Mouse (Mus musculus) MEL (cell line): ENCODE data around the gene Gm21746.
"Not testable (repeated sequence)": the region's sequence is repeated elsewhere in the genome, so short reads cannot be mapped to it uniquely, and the experiment has no call there.

ENCODE experiments used
- CHD2 ChIP-seq: IDR thresholded peaks from 2 replicates; pipeline ENCODE4 v1.6.1; 2011; ENCODE audit warnings: low read length, improper control_type of control experiment
- CTCF ChIP-seq, 3 experiments: IDR thresholded peaks in 2 of 3; conservative IDR thresholded peaks in 1 of 3; 2 replicates each; pipeline ENCODE4 v1.5.1; 2011 to 2012; ENCODE audit warnings: low read length in 3 of 3, low read depth in 2 of 3, mild to moderate bottlenecking in 2 of 3, improper control_type of control experiment in 1 of 3, inconsistent platforms in 1 of 3, mixed read lengths in 1 of 3, moderate library complexity in 1 of 3; ENCODE audit not compliant: control insufficient read depth in 1 of 3, insufficient read depth in 1 of 3, poor library complexity in 1 of 3, severe bottlenecking in 1 of 3
- EP300 ChIP-seq, 2 experiments: IDR thresholded peaks; 2 replicates each; pipeline ENCODE4 v1.6.1; 2011; ENCODE audit warnings: improper control_type of control experiment in 2 of 2, low read length in 2 of 2, low read depth in 1 of 2, mild to moderate bottlenecking in 1 of 2
- MAX ChIP-seq: IDR thresholded peaks from 2 replicates; pipeline ENCODE4 v1.6.1; 2011; ENCODE audit warnings: low read length, improper control_type of control experiment
- NELFE ChIP-seq: IDR thresholded peaks from 2 replicates; pipeline ENCODE4 v1.6.1; 2011; ENCODE audit warnings: low read depth, low read length, improper control_type of control experiment
- NRF1 ChIP-seq: IDR thresholded peaks from 2 replicates; pipeline ENCODE4 v1.6.1; 2014; ENCODE audit warnings: low read depth, mild to moderate bottlenecking, inconsistent platforms, low read length, improper control_type of control experiment, moderate library complexity; ENCODE audit not compliant: poor library complexity, insufficient read depth, severe bottlenecking
- POLR2A ChIP-seq, 2 experiments: IDR thresholded peaks; 2 replicates each; pipeline ENCODE4 v1.6.1; 2011 to 2012; ENCODE audit warnings: low read length in 2 of 2, mild to moderate bottlenecking in 2 of 2, control low read depth in 1 of 2, improper control_type of control experiment in 1 of 2, low read depth in 1 of 2, moderate library complexity in 1 of 2; ENCODE audit not compliant: control insufficient read depth in 1 of 2, insufficient read depth in 1 of 2, poor library complexity in 1 of 2
- USF2 ChIP-seq, 2 experiments: IDR thresholded peaks; 2 replicates each; pipeline ENCODE4 v1.6.1; 2011 to 2012; ENCODE audit warnings: improper control_type of control experiment in 2 of 2, low read length in 2 of 2, borderline replicate concordance in 1 of 2, inconsistent platforms in 1 of 2, low read depth in 1 of 2, mild to moderate bottlenecking in 1 of 2; ENCODE audit not compliant: insufficient read depth in 1 of 2
- ZMIZ1 ChIP-seq: IDR thresholded peaks from 2 replicates; pipeline ENCODE4 v1.6.1; 2012; ENCODE audit warnings: low read depth, mild to moderate bottlenecking, inconsistent platforms, low read length, improper control_type of control experiment, moderate library complexity
- ZNF384 ChIP-seq: IDR thresholded peaks from 2 replicates; pipeline ENCODE4 v1.6.1; 2012; ENCODE audit warnings: low read depth, mild to moderate bottlenecking, inconsistent platforms, low read length, improper control_type of control experiment

GRCm38 (mm10) chrY:6237895-6238294 lies at the start of gene Gm21746:
- not testable (repeated sequence) for TF ChIP-seq CHD2; CTCF (IDR thresholded peaks at IDR 0.05 in 2 of 3, conservative IDR thresholded peaks at IDR 0.05 in 1 of 3; ENCODE audit: control insufficient read depth in 1 of 3, insufficient read depth in 1 of 3, low read depth in 2 of 3, low read length in 3 of 3, poor library complexity in 1 of 3, severe bottlenecking in 1 of 3); NELFE; NRF1; POLR2A (IDR thresholded peaks at IDR 0.05; ENCODE audit: control insufficient read depth in 1 of 2, insufficient read depth in 1 of 2, low read depth in 1 of 2, low read length in 2 of 2, poor library complexity in 1 of 2); EP300 (IDR thresholded peaks at IDR 0.05; ENCODE audit: low read depth in 1 of 2, low read length in 2 of 2); USF2 (IDR thresholded peaks at IDR 0.05; ENCODE audit: borderline replicate concordance in 1 of 2, insufficient read depth in 1 of 2, low read depth in 1 of 2, low read length in 2 of 2); ZNF384; MAX; ZMIZ1
